Mouse (Mus musculus): ENCODE measurements around the gene Rab42.
"Not testable (repeated sequence)": the region's sequence is repeated elsewhere in the genome, so short reads cannot be mapped to it uniquely, and the experiment has no call there.

Rab42 gene

GRCm38 (mm10) chr4:132312627-132313026 is 9.4 kb upstream of the Rab42 start:
- in situ Hi-C loops (cut with MboI, MseI) = loop anchor here (5.0 to 25.0 kb wide), 2 partner anchors 40 to 1400 kb away; partner anchors contain the start of genes Laptm5 and Taf12

GRCm38 (mm10) chr4:132311801-132312200 is 8.6 kb upstream of the Rab42 start:
- in situ Hi-C loops (cut with MboI, MseI) = loop anchor here (5.0 to 25.0 kb wide), 2 partner anchors 40 to 1400 kb away; partner anchors contain the start of genes Laptm5 and Taf12

- in situ Hi-C loops (cut with MboI, MseI) = loop anchor here (5.0 to 25.0 kb wide), 2 partner anchors 39 to 1399 kb away; partner anchors contain the start of genes Laptm5 and Taf12
Measured at GRCm38 (mm10) chr4:132311209-132311608, 8.0 kb upstream of the Rab42 start.

- in situ Hi-C loops (cut with MboI, MseI) = loop anchor here (5.0 to 25.0 kb wide), 2 partner anchors 38 to 1398 kb away; partner anchors contain the start of genes Laptm5 and Taf12
Measured at GRCm38 (mm10) chr4:132309849-132310472, 6.8 kb upstream of the Rab42 start.

- in situ Hi-C loops (cut with MboI, MseI) = loop anchor here (25.0 kb wide), 1 partner anchor 1397 kb away; the partner anchor contains the start of gene Laptm5
Measured at GRCm38 (mm10) chr4:132309140-132309848, 6.1 kb upstream of the Rab42 start.

- in situ Hi-C loops (cut with MboI, MseI) = loop anchor here (25.0 kb wide), 1 partner anchor 1396 kb away; the partner anchor contains the start of gene Laptm5
Measured at GRCm38 (mm10) chr4:132308437-132309139, 5.4 kb upstream of the Rab42 start.

GRCm38 (mm10) chr4:132306004-132306403 is 2.8 kb upstream of the Rab42 start:
- in situ Hi-C loops (cut with MboI, MseI) = loop anchor here (25.0 kb wide), 1 partner anchor 1394 kb away; the partner anchor contains the start of gene Laptm5

- in situ Hi-C loops (cut with MboI, MseI) = loop anchor here (25.0 kb wide), 1 partner anchor 1393 kb away; the partner anchor contains the start of gene Laptm5
Measured at GRCm38 (mm10) chr4:132305276-132305675, 2.1 kb upstream of the Rab42 start.

GRCm38 (mm10) chr4:132303484-132303883 is 299 bp upstream of the Rab42 start:
- in situ Hi-C loops (cut with MboI, MseI) = loop anchor here (25.0 kb wide), 1 partner anchor 1391 kb away; the partner anchor contains the start of gene Laptm5

- in situ Hi-C loops (cut with MboI, MseI) = loop anchor here (25.0 kb wide), 1 partner anchor 1390 kb away; the partner anchor contains the start of gene Laptm5
Measured at GRCm38 (mm10) chr4:132301965-132302938, 933 bp downstream of the Rab42 start.

GRCm38 (mm10) chr4:132301486-132301885 is 1.7 kb downstream of the Rab42 start:
- in situ Hi-C loops (cut with MboI, MseI) = loop anchor here (25.0 kb wide), 1 partner anchor 1389 kb away; the partner anchor contains the start of gene Laptm5

- in situ Hi-C loops (cut with MboI, MseI) = loop anchor here (25.0 kb wide), 1 partner anchor 1388 kb away; the partner anchor contains the start of gene Laptm5
Measured at GRCm38 (mm10) chr4:132299849-132300248, 3.3 kb downstream of the Rab42 start.

- in situ Hi-C loops (cut with MboI, MseI) = no loop called here
Measured at GRCm38 (mm10) chr4:132295696-132296390, 7.3 kb downstream of the Rab42 start.

GRCm38 (mm10) chr4:132293682-132294240 is 9.4 kb downstream of the Rab42 start:
- in situ Hi-C loops (cut with MboI, MseI) = no loop called here

GRCm38 (mm10) chr4:132292988-132293387 is 10.2 kb downstream of the Rab42 start:
- in situ Hi-C loops (cut with MboI, MseI) = no loop called here

- in situ Hi-C loops (cut with MboI, MseI) = no loop called here
Measured at GRCm38 (mm10) chr4:132291624-132292335, 11.4 kb downstream of the Rab42 start.

- in situ Hi-C loops (cut with MboI, MseI) = no loop called here
Measured at GRCm38 (mm10) chr4:132291056-132291455, 12.1 kb downstream of the Rab42 start.

GRCm38 (mm10) chr4:132288840-132289239 is 14.3 kb downstream of the Rab42 start:
- in situ Hi-C loops (cut with MboI, MseI) = not testable (repeated sequence)

- in situ Hi-C loops (cut with MboI, MseI) = no loop called here
Measured at GRCm38 (mm10) chr4:132275949-132276348, 27.2 kb downstream of the Rab42 start.

Measured in T-helper 1 cell (primary cell).